Mouse (Mus musculus) testis, adult 2 months (tissue): Measurements from ENCODE around the gene Psap. TPM values are rescaled to one million over a fixed set of nuclear protein-coding genes. Genes with fewer than 3 reads are reported as not detected.

Source experiments
- H3K27ac ChIP-seq: fragments of 200-500 bp; 2 replicates; pipeline ENCODE4 v1.5.1; 2012; ENCODE audit warnings: low read depth, low read length; ENCODE audit not compliant: control insufficient read depth, insufficient read depth
- H3K27me3 ChIP-seq: fragments of 200-500 bp; 2 replicates; pipeline ENCODE4 v1.6.1; 2012; ENCODE audit warnings: mild to moderate bottlenecking, low read length, moderate library complexity; ENCODE audit not compliant: control insufficient read depth, insufficient read depth
- H3K36me3 ChIP-seq: fragments of 200-500 bp; 2 replicates; pipeline ENCODE4 v1.6.1; 2012; ENCODE audit warnings: mild to moderate bottlenecking, low read length; ENCODE audit not compliant: control insufficient read depth, insufficient read depth
- H3K4me1 ChIP-seq: fragments of 200-500 bp; 2 replicates; pipeline ENCODE4 v1.6.1; 2012; ENCODE audit warnings: low read length; ENCODE audit not compliant: control insufficient read depth, insufficient read depth
- H3K4me3 ChIP-seq: fragments of 200-500 bp; 2 replicates; pipeline ENCODE4 v1.5.1; 2012; ENCODE audit warnings: low read depth, mild to moderate bottlenecking, low read length, moderate library complexity, mixed read lengths; ENCODE audit not compliant: control insufficient read depth
- CTCF ChIP-seq: fragments of 200-500 bp; IDR thresholded peaks from 2 replicates; pipeline ENCODE4 v1.5.1; 2012; ENCODE audit warnings: low read depth, mild to moderate bottlenecking, inconsistent platforms, low read length, moderate library complexity; ENCODE audit not compliant: control insufficient read depth, insufficient read depth, insufficient replicate concordance
- POLR2A ChIP-seq: fragments of 200-500 bp; IDR thresholded peaks from 2 replicates; pipeline ENCODE4 v1.6.1; 2012; ENCODE audit warnings: low read depth, mild to moderate bottlenecking, inconsistent platforms, low read length, moderate library complexity; ENCODE audit not compliant: control insufficient read depth
- polyA plus RNA-seq: library from polyadenylated mRNA; depleted of rRNA; stranded (reverse); fragments of >200 nt; gene quantifications from 2 replicates; pipeline ENCODE4 v1.2.3, GENCODE M21; 2012

The Psap gene
- polyA plus RNA-seq, 1 experiment: 280 TPM

DNA sequence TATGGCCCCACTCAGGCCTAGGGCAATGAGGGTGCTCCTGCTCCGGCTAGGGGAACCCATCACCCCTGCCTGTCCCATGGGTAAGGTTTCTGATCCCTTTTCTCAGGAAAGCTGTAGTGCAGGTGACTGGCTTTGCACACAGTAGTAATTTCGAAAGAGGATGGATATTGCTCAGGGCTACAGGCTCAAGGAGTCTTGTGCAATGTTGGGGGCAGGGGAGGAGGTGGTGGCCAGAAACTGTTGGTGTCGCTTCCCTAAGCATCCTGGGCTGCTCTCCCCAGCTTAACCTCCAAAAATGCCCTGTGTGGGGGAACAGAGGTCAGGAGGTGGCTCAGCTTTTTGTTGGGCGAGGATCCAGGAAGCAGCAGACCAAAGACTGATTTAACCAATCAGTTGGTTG, 24.8 kb upstream of the Psap start:
- no peak overlapping the region for H3K27ac ChIP-seq
- H3K36me3 ChIP-seq: no peaks in the 10 kb centered on the region
- no peak for TF ChIP-seq CTCF
- no peak for TF ChIP-seq POLR2A
- no peak overlapping the region for H3K4me3 ChIP-seq
- H3K27me3 ChIP-seq: no peaks in the 10 kb centered on the region
- no peaks in the 10 kb centered on the region for H3K4me1 ChIP-seq

DNA sequence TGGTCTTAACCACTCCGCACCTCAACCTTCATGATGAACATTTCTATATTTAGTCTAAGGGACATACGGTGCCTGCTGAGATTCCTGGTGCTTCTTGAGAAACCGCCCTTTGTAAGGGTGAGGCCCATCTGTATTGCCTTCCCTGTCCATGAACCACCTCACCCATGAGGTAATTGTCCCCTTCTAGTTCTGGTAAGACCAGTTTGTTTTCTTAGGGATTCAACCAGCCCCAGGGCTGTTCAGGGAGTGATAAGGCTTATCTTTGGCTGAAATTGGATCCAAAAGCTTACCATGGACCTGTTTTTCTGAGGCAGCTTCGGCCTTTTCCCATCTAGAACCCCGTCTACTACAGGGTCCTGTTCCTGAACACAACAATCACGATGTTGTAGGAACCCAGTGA, 21.3 kb upstream of the Psap start:
- Histone ChIP-seq H3K4me1 (no peaks in the 10 kb centered on the region), H3K4me3 (no peak overlapping the region), H3K36me3 (no peaks in the 10 kb centered on the region), H3K27ac (no peak overlapping the region), H3K27me3 (no peaks in the 10 kb centered on the region)
- no peak for TF ChIP-seq CTCF
- TF ChIP-seq POLR2A: no peak

- peak overlapping the region; percentile 28 for H3K4me3 ChIP-seq
- H3K36me3 ChIP-seq: no peaks in the 10 kb centered on the region
- no peaks in the 10 kb centered on the region for H3K4me1 ChIP-seq
- TF ChIP-seq CTCF (no peak), POLR2A (no peak)
- H3K27ac ChIP-seq: no peak overlapping the region
- no peaks in the 10 kb centered on the region for H3K27me3 ChIP-seq
Observed at GRCm38 (mm10) chr10:60257261-60257825, 20.1 kb upstream of the Psap start.

DNA sequence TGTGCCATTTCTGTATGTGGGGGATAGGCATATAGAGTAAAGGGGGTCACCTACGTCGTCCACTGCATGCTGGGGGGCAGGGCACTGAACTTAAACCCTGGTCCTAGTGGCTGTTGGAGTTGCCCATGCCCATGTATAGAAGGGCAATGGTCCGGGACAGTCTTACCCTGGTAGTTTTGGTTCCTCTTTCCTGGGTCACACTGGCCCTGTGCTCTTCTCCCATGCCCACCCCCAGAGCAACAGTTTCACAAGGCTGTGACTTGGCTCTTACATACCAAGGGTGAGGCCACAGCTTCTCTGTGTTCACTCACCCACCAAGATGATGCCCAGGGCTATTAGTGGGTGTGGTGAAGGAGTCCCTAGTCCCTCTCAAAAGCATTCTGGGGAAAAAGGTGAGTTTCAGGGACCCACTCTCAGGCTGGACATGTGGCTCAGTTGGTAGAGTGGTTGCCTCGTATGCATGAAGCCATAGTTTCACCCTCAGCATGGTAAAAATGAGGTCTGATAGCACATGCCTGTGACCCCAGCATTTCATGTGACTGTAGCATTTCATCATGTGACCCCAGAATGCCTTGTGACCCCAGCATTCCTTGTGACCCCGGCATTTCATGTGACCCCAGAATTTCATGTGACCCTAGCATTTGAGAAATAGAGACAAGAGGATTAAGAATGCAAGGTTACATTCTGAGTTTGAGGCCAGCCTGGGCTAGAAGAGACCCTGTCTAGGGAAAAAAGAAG, 16.7 kb upstream of the Psap start:
- H3K4me3 ChIP-seq: no peak overlapping the region
- H3K36me3 ChIP-seq: no peaks in the 10 kb centered on the region
- peaks cover 2% of the 10 kb centered on the region; the same call in 1 of the 2 replicates for H3K4me1 ChIP-seq
- no peak for TF ChIP-seq CTCF
- no peak for TF ChIP-seq POLR2A
- H3K27ac ChIP-seq: no peak overlapping the region
- no peaks in the 10 kb centered on the region for H3K27me3 ChIP-seq

DNA sequence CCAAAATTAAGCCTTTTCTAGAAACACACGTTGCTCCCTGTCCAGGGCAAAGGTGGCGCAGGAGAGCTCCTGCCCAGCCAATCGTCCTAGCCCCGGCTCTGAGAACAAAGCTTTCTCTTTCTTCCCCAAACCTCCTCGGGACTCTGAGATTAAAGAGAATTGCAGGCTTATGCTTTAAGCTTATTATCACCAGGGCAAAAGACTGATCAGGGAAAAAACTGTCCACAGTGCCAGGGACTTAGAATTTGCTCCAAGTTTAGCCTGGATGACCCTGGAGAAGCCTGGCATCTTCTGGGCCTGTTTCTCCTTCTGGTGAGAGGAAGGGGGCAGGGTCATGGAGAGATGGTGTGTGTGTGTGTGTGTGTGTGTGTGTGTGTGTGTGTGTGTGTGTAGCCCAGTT, 15.9 kb upstream of the Psap start:
- no peak overlapping the region for H3K4me3 ChIP-seq
- no peak overlapping the region; the same call in 1 of the 2 replicates for H3K27ac ChIP-seq
- TF ChIP-seq CTCF: no peak
- TF ChIP-seq POLR2A: no peak
- H3K27me3 ChIP-seq: no peaks in the 10 kb centered on the region
- no peaks in the 10 kb centered on the region for H3K36me3 ChIP-seq
- H3K4me1 ChIP-seq: peaks cover 2% of the 10 kb centered on the region; the same call in 1 of the 2 replicates

GRCm38 (mm10) chr10:60262386-60262785, 15.0 kb upstream of the Psap start:
- Histone ChIP-seq H3K27me3 (no peaks in the 10 kb centered on the region), H3K4me3 (no peak overlapping the region), H3K4me1 (peaks cover 2% of the 10 kb centered on the region; the same call in 1 of the 2 replicates), H3K27ac (peak overlapping the region; percentile 79), H3K36me3 (no peaks in the 10 kb centered on the region)
- TF ChIP-seq CTCF (no peak), POLR2A (0 out of 2 replicates have a peak, but pooled peaks have one; percentile 23)

DNA sequence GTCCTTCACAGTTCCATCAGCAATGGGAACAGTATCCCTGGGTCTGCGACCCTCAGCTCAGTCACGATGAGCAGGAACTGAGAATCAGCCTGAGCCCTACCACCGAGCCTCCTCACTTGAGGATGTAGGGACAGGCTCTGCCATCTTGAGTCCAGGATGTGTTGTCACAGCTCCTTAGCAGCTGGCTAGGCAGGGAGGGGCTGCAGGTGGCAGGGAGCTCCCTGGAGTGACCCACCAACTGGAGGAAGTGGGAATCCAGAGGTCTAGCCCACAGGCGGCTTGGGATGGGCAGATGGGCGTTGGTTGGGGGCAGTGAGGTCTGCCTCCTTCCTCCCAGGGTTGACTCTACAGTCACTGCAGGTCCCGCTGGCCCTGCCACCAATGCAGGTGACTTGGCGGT, 14.1 kb upstream of the Psap start:
- Histone ChIP-seq H3K4me1 (peaks cover 2% of the 10 kb centered on the region; the same call in 1 of the 2 replicates), H3K36me3 (no peaks in the 10 kb centered on the region), H3K4me3 (no peak overlapping the region), H3K27ac (no peak overlapping the region), H3K27me3 (no peaks in the 10 kb centered on the region)
- TF ChIP-seq CTCF (no peak), POLR2A (no peak)
